Mouse (Mus musculus): ENCODE measurements around the gene Fam71e1. TPM values are rescaled to one million over a fixed set of nuclear protein-coding genes. Genes with fewer than 3 reads are reported as not detected.

Gene Fam71e1
- total RNA-seq, 2 experiments from 2014 or later = 18.6 to 22.8 TPM

DNA sequence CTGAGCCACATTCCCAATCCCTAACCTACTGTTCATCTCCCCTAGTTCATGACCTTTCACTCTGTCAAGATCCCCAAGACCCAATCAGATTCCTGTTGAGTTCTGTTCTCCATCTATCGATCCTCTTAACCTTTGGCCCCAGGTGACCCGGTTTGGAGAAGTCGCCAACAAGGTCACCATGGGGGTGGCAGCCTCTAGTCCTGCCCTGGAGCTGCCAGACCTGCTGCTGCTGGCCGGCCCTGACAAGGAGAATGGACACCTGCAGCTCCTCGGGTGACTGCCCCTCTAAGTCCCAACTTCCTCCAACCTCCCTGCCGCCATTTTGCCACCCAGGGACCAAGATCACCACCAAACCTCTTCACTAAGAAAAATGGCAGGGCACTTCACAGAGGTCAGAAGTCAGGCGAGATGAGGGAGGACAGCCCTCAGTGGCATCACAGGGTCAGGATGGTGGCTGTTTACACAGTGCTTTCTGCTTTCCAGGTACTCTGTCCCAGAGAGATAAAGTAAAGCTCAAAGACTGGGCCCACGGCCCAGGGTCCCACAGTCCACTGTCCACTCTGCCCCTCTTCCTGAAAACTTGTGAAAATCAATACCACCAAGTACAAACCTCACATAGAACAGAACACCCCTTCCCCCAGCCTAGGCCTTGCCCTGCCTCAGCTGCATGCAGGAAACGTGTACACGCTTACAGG lies 1.1 kb downstream of the Fam71e1 start:
- no peak for DNase-seq (ENCODE audit: extremely low spot score in 1 of 2, low spot score in 1 of 2)

DNA sequence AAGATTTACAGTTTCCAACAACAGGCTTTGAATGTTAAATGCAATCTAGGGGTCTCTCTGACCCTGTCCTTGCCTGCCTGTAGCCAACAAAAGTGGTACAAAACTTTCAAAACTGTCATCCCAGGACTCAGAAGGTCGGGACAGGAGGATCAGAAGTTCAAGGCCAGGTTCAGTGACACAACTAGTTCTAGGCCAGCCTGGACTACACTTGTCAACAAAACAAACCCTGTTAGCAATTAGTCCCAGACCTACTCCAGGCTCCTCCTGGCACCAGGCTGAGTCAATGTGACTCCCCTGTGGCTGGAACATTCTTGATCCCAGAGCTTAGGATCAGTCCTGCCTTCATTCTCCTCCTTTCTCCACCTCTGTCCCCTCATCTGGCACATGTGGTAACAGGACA lies 2.5 kb downstream of the Fam71e1 start:
- no peak for DNase-seq (ENCODE audit: extremely low spot score in 1 of 2, low spot score in 1 of 2)

DNA sequence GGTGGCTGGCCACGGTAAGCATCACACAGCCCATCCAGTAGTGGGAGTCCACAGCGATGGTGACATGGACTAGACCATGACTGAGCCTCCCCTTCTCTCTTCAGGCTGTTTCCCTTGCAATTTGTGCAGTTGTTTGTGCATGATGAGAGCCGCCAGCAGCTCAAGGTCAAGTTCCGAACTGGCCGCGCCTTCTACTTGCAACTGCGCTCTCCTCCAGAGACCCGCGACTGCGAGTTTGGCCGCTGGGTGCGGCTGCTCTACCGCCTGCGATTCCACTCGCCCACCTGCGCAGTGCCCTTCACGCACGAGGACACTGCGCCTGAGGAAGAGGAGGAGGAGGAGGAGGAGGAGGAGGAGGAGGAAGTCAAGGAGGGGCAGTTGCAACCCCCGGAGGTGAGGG lies 3.7 kb downstream of the Fam71e1 start:
- no peak for DNase-seq (ENCODE audit: extremely low spot score in 1 of 2, low spot score in 1 of 2)

DNA sequence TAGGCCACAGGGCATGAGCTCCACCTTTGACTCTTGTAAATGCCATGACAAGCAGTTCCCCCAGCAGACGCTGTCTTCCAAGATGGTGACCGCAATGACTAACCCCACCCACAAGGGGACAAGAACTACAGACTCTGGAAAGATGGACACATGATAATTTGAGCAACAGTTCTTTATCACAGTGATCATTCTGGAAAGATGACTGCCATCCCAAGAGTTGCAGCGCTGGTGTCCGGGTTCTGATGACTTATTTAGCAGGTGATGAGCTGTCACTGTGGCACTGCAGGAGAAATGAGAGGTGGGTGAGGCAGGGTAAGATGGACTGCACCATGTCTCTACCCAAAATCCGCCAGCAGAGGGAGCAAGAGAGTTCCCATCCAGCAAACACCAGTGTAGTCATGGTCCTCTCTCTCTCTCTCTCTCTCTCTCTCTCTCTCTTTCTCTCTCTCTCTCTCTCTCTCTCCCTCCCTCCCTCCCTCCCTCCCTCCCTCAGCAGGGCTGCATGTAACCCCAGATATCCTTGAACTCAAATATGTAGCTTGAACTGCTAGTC lies 5.3 kb downstream of the Fam71e1 start:
- peak; percentile 73 to 91 for DNase-seq (ENCODE audit: extremely low spot score in 1 of 2, low spot score in 1 of 2)

DNA sequence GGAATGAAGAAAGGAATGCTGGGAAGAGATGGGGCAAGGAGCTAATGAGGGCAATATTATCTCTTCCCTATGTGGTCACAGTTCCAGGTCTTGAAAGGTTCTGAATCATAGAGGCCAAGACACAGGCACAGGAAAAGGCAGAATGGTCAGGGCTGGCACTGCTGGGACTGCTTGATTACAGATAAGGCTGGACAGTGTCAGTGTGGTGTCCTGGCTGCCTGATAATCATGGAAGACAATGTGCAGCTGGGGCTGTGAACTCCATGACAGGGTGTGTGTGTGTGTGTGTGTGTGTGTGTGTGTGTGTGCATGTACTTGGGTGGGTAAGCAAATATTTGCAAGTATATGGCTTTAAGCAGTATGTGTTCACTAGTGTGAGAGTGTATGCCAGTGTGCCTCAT lies 11.1 kb downstream of the Fam71e1 start:
- no peak for DNase-seq (ENCODE audit: extremely low spot score in 1 of 2, low spot score in 1 of 2)

DNA sequence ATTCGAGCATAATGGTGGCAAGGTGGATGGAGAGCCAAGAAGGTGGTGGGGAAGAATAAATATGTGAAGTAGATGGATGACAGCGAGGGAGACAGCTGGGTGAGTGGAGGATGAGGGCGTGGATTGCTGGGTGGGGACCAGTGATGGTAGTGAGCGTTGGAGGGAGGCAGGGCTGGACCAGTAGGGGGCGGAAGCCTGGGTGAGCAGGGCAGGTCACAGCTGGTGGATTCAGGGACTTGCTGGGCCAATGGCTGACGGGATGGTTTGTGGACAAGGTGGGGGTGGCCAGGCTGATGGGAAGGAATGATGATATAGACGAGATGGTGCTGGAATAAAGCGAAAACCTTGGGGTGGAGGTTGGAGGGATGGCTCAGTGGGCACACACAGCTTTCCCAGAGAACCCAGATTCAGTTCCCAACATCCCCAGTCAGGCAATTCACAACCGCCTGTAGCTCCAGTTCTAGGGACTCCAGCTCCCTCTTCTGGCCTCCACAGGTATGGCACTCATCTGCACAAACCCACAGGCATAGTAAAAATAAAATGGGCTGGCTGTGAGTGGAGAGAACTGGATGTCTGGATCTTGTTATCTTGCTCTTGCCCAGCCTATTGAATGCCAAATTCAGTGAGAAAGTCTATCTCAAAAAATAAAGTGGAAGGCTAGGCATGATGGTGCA lies 23.0 kb downstream of the Fam71e1 start:
- no peak for DNase-seq (ENCODE audit: extremely low spot score in 1 of 2, low spot score in 1 of 2)

DNA sequence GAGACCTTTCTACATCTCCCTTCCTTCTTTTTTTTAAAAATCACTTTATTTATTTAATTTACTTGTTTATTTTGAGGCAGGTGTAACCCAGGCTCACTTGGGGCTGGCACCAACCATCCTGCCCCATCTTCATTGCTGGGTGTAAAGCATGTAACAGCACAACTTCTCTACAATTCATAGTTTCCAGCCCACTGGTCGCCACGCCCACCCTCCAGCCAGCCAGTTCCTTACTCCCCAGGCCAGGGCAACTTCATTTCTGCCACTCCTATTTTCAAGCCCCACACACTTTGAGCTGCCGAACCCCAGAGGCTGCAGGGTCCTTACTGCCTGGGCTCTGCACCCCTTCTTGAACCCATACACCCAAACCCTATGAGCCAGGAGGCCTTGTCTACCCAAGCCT lies 24.6 kb downstream of the Fam71e1 start:
- no peak for DNase-seq (ENCODE audit: extremely low spot score in 1 of 2, low spot score in 1 of 2)

DNA sequence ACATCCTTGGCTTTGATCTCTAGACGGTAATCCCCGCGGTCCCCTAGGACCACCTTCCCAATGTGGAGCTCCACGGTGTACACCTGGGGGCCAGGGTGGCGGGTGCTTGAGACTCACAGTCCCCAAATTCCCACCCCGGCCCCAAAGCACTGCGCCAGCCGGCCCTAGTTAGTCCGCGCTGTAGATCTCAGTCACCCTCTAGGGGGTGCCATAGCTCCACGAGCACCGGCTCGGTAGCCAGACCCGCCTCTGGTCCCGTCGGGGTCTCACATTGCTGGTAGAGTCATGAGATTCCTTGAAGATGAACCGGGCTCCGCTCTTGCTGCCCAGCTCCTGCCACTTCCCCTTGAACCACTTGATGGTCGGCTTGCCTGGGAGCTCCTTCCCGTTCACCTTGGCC lies 25.3 kb downstream of the Fam71e1 start:
- DNase-seq (ENCODE audit: extremely low spot score in 1 of 2, low spot score in 1 of 2) = peak in 1 of 2 experiments; percentile 59

DNA sequence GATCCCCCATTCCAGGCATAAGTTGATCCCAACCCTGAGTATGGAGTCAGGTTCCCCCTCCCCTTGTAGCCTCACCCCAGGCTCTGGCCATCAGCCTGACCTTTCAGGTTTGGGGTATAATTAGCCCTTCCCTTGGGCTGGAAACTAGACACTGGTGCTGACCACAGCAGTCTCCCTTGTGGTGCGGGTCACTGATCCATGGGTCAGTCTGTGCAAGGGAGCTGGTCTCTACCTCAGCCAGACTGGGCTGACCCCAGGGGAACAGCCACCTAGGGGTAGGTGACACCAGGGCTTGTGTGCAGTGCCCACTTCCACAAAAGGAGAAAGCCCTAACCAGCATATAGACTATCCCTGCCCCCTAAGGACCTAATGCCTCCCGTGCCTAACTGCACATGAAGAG lies 26.7 kb downstream of the Fam71e1 start:
- DNase-seq (ENCODE audit: extremely low spot score in 1 of 2, low spot score in 1 of 2) = no peak

DNA sequence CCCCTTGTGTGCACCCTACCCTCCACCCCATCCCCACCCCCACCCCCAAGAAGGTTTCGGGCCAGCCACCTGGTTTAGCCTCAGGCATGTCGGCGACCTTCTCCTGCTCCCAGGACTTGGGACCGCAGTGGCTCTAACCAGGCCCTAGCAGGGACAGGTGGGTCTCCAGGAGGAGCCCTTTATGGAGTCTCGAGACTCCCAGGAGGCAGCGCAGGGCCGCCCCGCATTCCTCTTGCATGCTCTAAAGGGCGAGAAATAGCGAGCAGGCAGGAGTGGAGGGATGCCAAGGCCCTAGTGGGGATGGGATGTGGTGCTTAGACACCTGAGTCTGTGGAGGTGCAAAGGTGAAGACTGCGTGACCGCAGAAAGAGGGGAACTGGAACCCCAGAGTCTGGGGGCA lies 28.1 kb downstream of the Fam71e1 start, which contains the start of gene Mybpc2:
Gene Mybpc2, minus strand, starts transcription at position 155 of the 400 bp plus-strand sequence.
- no peak for DNase-seq (ENCODE audit: extremely low spot score in 1 of 2, low spot score in 1 of 2)

DNA sequence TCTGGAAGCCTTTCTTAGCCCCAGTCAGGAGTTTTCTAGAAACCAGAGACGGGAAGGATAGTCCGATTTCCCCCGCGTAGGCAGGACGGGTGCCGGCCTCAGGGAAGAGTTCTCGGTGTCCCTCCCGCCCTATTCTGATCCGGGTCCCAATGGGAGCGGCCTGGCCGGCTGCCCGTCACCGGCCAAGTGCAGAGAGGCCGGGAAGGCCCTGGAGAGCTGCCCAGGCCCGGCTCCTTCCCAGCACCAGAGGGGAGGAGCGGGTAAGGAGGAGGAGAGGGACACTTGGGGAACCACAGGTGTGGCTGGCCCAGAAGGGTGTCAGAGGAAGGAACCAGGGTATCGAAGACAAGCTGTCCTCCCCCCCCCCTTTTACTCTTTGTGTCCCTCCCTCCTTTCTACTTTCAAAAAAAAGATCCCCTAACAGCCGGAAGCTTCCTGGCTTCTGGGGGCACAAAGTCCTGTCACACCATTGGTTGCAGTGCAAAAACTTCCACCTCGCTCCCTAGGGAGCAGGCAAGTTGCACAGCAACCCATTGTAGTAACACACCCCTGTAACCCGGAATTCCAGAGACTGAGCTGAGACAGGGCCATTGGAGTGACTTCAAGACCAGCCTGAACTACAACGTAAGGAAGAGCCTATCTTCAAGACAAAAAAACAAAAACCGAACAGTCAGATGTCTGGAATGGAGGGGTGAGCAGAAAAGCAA lies 28.9 kb downstream of the Fam71e1 start:
- peak in 1 of 2 experiments; percentile 49 for DNase-seq (ENCODE audit: extremely low spot score in 1 of 2, low spot score in 1 of 2)

DNA sequence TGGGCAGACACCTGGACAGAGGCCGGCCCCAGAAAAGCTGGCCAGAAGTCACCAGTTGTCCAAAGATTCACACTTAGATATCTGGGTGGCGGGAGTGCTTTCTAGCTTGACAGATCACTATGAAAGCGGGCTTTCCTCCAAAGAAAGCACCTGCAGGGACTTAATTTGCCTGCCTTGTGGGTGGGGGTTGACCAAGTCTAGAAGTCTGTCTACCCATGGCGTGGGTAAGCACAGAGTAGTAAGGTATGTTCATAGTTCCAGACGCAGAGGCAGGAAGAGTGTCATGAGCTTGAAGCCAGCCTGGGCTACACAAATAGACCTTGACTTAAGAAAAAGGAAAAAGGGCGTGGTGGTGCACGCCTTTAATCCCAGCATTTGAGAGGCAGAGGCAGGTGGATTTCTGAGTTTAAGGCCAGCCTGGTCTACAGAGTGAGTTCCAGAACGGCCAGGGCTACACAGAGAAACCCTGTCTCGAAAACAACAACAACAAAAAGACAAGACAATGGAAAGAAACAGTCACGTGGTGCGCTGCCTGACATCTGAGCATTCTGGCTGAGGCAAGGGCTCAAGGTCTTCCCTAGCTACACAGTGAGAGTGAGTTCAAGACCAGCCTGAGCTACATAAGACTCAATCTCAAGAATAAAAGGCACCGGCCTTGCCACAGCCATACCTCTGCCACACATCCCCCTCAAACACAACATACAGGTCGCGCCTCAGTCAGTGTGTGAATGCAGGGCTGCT lies 30.2 kb downstream of the Fam71e1 start:
- no peak for DNase-seq (ENCODE audit: extremely low spot score in 1 of 2, low spot score in 1 of 2)

DNA sequence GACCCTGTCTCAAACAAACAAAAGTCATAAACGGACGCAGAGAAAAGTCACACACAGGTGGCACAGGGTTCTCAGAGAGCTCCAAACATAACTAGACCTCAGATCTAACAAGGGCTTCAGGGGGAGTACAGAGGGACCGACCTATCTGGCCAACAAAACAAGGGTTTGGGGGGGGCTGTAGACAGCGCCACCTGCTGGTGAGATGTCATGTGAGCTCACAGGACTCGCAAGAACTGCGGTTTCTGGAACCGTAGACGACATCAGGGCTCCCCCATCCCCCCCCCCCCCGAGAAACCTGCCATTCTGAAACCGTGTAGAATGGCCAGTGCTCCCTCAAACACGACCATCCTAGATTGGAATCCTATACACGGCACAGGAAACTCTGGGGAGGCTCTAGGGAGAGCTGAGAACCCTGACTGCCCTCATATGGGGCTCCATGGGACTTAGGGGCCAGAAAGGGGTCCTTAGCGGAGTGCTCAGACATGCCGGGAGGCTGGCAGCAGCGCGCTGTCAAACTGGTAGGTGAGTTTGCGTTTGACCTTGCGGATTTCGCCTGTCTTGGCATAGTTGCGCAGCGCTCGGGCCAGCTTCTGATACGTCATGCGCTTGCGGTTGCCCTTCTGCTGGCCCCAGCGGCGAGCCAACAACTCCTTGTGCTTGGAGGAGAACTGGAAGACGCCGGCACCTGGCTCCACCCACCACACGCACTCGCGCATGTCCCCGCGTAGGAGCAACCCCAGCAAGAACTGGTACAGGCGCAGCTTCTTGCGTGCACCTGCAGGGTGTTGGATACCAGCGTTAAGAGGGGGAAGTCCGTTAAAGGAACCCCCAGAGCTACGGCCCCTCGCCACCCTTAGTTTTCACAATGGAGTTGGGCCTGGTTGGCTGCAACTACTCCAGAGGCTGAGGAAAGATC lies 31.4 kb downstream of the Fam71e1 start:
- DNase-seq (ENCODE audit: extremely low spot score in 1 of 2, low spot score in 1 of 2) = peak; percentile 61 to 88

DNA sequence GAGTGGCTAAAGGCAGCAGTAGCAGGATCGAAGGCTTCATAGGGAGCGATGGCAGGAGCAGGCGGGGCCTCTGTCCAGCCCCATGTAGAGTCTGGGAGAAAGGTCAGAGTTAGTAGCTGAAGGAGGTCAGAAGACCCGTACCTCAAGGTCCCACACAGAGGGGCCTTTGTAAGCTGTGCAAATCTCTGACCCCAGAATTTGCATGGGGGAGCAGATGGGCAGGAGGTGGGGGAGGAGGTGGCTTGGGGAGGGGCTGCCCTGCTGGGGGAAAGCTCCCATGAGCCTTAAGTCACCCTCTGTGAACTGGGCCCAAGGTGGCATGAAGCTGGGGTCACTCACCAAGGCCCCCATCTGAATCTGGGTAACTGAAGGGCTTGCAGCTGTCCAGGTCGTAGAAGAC lies 33.1 kb downstream of the Fam71e1 start:
- DNase-seq (ENCODE audit: extremely low spot score in 1 of 2, low spot score in 1 of 2) = no peak

DNA sequence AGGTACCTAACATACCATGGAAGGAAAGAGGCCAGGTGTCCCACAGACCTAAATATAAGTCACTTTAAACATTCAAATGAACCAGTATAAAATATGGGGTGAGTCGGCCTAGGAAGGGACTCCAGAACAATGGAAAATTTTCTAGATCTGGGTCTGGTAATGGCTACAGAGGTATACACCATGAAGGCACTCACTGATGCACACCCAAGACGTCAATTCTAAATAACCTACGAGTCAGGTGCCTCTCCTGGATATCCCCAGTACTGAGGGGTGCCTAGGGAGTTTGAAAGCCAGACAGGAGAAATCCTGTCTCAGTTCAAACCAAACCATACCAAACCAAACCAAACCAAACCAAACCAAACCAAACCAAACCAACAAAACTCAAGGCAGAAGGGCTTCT lies 34.1 kb downstream of the Fam71e1 start:
- DNase-seq (ENCODE audit: extremely low spot score in 1 of 2, low spot score in 1 of 2) = no peak

DNA sequence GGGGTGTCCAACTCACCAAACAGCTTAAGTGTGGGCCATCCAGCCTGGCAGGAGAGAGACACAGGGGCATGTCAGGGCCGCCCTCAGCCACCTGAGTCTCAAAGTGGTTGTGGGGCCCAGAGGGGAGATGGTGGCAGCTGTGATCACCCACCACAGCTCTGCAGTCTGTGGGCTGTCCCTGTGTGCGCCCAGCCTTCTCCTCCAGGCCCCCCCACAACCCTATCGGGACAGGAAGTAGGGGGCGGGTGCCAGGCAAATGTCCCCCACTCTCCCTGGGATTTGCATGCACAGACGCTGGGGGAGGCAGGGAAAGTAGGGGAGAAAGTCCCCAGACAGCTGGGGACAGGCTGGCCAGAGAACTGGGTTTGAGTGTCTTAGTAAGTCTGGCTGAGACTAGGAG lies 34.8 kb downstream of the Fam71e1 start:
- DNase-seq (ENCODE audit: extremely low spot score in 1 of 2, low spot score in 1 of 2) = no peak

DNA sequence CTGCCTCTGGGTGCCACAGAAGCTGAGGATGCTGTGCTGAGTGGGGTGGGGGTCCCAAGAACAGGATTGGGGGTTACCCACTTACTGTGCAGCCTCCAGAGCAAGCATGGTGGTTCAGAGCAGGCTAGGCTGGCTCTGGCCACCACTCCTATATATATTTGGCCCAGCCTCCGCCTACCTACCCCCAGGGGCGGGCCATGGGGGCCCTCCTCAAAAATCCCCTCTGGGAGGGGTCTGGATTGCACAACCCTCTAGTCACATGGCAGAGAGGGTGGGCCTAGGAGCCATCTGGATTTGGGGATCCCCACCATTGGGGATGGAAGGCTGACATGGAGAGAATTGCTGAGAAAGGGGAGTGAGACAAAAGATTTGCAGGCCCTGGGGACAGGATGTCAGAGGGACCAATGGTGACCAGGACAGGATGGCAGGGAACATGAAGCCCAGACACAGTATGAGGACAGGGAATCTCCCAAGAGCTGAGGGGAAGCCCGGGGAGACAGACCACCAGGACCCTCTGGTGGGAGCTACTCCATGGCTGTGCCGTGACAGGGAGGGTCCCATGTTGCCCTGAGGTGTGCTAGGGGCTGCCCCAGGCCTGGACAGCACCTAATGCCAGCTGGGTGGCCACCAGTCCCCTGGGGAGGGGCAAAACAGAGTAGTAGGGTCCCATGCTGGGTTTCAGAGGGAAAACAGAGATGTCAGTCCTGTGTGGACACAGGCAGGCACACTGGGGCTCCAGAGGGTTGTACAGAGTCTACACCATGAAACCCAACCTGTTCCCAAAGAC lies 35.8 kb downstream of the Fam71e1 start, which contains the start of gene Spib:
Gene Spib, minus strand, starts transcription at position 126 of the 787 bp plus-strand sequence.
- no peak for DNase-seq (ENCODE audit: extremely low spot score in 1 of 2, low spot score in 1 of 2)

DNA sequence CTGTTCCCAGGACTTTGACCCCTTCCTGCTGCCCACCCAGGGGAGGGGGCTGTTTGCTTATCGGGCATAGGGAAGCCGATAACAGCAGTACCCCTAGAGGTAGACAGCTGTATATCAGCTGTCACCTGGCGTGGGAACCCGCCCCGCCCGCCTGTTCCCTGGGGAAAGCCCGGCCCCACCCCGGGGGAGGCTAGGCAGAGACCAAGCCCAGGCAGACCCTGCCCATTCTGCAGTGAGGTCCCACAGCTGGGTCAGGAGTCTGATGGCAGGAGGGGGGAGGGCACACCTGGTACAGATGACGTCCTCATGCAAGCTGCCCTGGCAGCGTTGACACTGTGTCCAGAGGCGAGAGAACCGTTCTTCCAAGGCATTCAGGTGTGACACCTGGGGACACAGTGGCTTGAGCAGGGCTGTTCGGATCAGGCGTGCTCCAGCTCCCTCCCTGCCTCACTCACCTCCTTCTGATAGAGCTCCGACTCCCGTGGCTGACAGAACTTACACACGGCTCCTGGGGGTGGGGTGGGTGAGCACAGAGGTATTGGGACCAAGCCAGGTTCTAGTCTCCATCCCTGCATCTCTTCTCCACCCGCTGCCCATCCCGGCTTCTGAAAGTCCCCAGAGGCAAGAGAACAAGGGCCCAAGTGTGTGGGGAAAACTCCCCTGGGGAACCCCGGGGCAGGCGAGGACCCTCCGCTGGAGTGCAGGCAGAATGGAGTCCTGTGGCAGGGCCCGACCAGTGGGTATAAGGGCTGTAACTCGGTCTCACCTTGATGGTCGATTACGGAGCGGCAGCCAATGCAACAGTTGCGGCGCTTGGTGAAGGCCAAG lies 36.8 kb downstream of the Fam71e1 start:
- DNase-seq (ENCODE audit: extremely low spot score in 1 of 2, low spot score in 1 of 2) = no peak

All from layer of hippocampus, postnatal 25 days (tissue).